Mouse (Mus musculus): ENCODE measurements around the gene Gm17387. TPM values are rescaled to one million over a fixed set of nuclear protein-coding genes. Genes with fewer than 3 reads are reported as not detected.

Gm17387 gene
- polyA plus RNA-seq, 1 experiment from 2014 or later = not detected

DNA sequence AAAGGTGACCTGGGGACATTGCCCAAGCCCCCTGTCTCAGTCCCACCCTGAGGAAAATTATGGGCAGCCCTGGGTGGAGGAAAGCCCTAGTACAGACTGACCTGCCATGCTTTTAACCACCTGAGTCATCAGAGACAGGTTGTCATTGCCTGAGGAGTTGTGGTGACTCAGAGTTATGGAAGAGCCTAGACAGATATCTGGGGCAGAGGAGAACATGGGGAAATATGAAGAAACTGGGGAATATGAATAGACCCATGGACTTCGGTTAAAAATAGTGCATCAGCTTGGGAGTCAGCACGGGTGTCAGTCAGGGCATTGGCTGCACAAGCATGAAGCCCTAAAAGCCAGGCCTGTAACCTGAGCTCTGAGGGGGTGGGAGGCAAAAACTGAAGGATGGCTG, 20.4 kb downstream of the Gm17387 start:
- 82% methylated on average over 2 of the region's 2 CpGs for WGBS
- no peaks in the 10 kb centered on the region for H3K9me3 ChIP-seq (ENCODE audit: control insufficient read depth, low read length)

DNA sequence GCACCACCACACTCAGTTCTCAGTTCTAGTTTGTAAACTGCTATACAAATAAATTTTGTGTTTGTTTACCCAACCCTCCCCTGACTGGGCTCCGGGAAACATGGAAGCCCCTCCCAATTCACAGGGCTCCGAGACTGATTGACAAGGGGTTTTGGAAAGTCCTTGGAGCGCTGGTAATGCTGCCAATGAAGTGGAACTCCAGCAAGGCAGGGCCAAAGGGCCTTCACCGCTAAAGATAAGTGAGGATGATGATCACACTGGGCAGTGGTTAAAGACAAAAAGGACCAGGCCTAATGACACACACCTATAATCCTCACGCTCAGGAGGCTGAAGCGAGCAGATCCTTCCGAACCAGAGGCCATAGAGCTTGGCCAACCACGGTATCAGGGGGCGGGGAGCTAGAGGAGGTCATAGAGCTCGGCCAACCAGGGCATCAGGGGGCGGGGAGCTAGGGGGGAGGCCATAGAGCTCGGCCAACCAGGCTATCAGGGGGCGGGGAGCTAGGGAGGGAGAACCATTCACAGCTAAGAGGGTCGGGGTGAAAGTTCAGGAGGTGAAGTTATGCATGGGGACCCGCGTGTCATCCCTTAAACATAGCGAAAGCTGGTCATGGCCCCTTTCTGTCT, 22.2 kb downstream of the Gm17387 start:
- Histone ChIP-seq H3K27me3 (replicated peaks; ENCODE audit: control insufficient read depth, insufficient read depth, low read length) (no peaks in the 10 kb centered on the region), H3K4me2 (no peak overlapping the region), H3K9me3 (ENCODE audit: control insufficient read depth, low read length) (no peaks in the 10 kb centered on the region), H3K4me1 (replicated peaks; ENCODE audit: control insufficient read depth, insufficient read depth, low read length) (peaks cover 20% of the 10 kb centered on the region), H3K4me3 (ENCODE audit: low read depth, low read length) (no peak overlapping the region), H3K27ac (ENCODE audit: low read depth, low read length) (no peak overlapping the region), H3K9ac (ENCODE audit: low read depth, low read length) (no peak overlapping the region), H3K36me3 (ENCODE audit: control insufficient read depth, insufficient read depth, low read length) (no peaks in the 10 kb centered on the region)
- ATAC-seq (replicated peaks; ENCODE audit: low FRiP score) (no peak), DNase-seq (ENCODE audit: low spot score) (no peak)
- 55% methylated on average over 17 of the region's 17 CpGs for whole genome bisulfite sequencing

More for the DNA sequence above, 20.4 kb downstream of the Gm17387 start:
- Histone ChIP-seq H3K9ac (ENCODE audit: low read depth, low read length) (no peak overlapping the region), H3K4me2 (no peak overlapping the region), H3K4me1 (replicated peaks; ENCODE audit: control insufficient read depth, insufficient read depth, low read length) (peaks cover 20% of the 10 kb centered on the region), H3K4me3 (ENCODE audit: low read depth, low read length) (no peak overlapping the region), H3K27ac (ENCODE audit: low read depth, low read length) (no peak overlapping the region), H3K27me3 (replicated peaks; ENCODE audit: control insufficient read depth, insufficient read depth, low read length) (no peaks in the 10 kb centered on the region), H3K36me3 (ENCODE audit: control insufficient read depth, insufficient read depth, low read length) (no peaks in the 10 kb centered on the region)
- ATAC-seq (replicated peaks; ENCODE audit: low FRiP score) (no peak), DNase-seq (ENCODE audit: low spot score) (no peak)

DNA sequence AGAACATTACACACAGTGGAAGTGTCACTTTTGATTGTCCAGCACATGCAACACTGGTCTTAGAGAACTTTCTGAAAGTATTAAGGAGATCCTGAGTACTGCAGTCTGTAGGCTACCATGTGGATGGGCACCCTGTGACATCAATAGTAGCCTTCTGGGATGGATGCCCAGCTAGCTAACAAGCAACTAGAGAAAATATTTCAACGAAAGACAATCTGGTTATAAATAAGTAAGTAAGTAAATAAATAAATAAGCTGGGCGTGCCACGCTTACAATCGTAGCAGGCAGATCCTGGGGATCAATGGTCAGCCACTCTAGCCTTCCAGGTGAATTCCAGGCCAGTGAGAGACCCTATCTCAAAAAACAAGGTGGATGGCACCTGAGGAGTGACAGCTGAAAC, 23.1 kb downstream of the Gm17387 start:
- H3K36me3 ChIP-seq (ENCODE audit: control insufficient read depth, insufficient read depth, low read length) = no peaks in the 10 kb centered on the region
- ATAC-seq (replicated peaks; ENCODE audit: low FRiP score) (no peak), DNase-seq (ENCODE audit: low spot score) (no peak)
- 92% methylated on average over 4 of the region's 4 CpGs for WGBS
- no peak overlapping the region for H3K4me3 ChIP-seq (ENCODE audit: low read depth, low read length)
- no peak overlapping the region for H3K27ac ChIP-seq (ENCODE audit: low read depth, low read length)
- no peaks in the 10 kb centered on the region for H3K9me3 ChIP-seq (ENCODE audit: control insufficient read depth, low read length)
- H3K4me1 ChIP-seq (replicated peaks; ENCODE audit: control insufficient read depth, insufficient read depth, low read length) = peaks cover 14% of the 10 kb centered on the region
- no peak overlapping the region for H3K4me2 ChIP-seq
- H3K9ac ChIP-seq (ENCODE audit: low read depth, low read length) = no peak overlapping the region
- peaks cover 4% of the 10 kb centered on the region; the same call in 1 of the 2 replicates for H3K27me3 ChIP-seq (replicated peaks; ENCODE audit: control insufficient read depth, insufficient read depth, low read length)

DNA sequence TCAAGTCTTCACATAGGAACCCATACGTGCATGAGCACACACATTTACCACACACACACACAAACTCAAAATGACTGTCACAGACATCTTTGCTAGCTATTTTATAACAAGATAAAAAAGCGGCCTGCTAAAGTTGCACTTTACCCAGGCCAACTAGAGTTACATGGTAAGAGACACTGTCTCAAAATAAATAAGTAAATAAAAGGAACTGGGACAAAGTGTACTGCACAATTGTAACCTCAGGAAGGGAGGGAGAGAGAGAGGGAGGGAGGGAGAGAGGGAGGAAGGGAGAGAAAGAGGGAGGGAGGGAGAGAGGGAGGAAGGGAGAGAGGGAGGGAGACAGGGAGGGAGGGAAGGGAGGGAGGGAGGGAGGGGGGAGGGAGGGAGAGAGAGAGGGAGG, 23.5 kb downstream of the Gm17387 start:
- Histone ChIP-seq H3K9ac (ENCODE audit: low read depth, low read length) (no peak overlapping the region), H3K27me3 (replicated peaks; ENCODE audit: control insufficient read depth, insufficient read depth, low read length) (peaks cover 8% of the 10 kb centered on the region), H3K9me3 (ENCODE audit: control insufficient read depth, low read length) (no peaks in the 10 kb centered on the region), H3K4me3 (ENCODE audit: low read depth, low read length) (no peak overlapping the region), H3K4me1 (replicated peaks; ENCODE audit: control insufficient read depth, insufficient read depth, low read length) (peaks cover 10% of the 10 kb centered on the region), H3K27ac (ENCODE audit: low read depth, low read length) (no peak overlapping the region), H3K36me3 (ENCODE audit: control insufficient read depth, insufficient read depth, low read length) (no peaks in the 10 kb centered on the region), H3K4me2 (no peak overlapping the region)
- no peak for ATAC-seq (replicated peaks; ENCODE audit: low FRiP score)
- no peak for DNase-seq (ENCODE audit: low spot score)
- 77% methylated on average over 2 of the region's 2 CpGs for WGBS

DNA sequence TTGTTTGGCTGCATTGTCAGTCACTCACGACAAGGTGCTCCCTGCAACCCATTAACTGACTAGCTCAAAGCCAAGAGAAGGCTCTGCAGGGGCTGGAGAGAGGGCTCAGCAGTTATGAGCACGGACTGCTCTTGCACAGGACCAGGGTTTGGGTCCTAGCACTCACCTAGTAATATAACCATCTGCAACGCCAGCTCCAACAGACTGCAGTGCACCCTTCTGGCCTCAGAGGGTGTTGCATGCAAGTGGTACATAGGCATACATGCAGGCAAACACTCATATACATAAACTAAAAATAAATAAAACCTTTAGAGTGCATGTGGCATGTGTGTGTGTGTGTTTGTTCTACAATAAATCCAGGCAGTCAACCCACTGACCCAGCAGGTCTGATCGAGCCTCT, 26.9 kb downstream of the Gm17387 start:
- DNase-seq (ENCODE audit: low spot score) (no peak), ATAC-seq (replicated peaks; ENCODE audit: low FRiP score) (no peak)
- Histone ChIP-seq H3K4me2 (no peak overlapping the region), H3K4me3 (ENCODE audit: low read depth, low read length) (no peak overlapping the region), H3K9me3 (ENCODE audit: control insufficient read depth, low read length) (no peaks in the 10 kb centered on the region), H3K36me3 (ENCODE audit: control insufficient read depth, insufficient read depth, low read length) (no peaks in the 10 kb centered on the region), H3K9ac (ENCODE audit: low read depth, low read length) (no peak overlapping the region), H3K4me1 (replicated peaks; ENCODE audit: control insufficient read depth, insufficient read depth, low read length) (peaks cover 6% of the 10 kb centered on the region; the same call in 1 of the 2 replicates), H3K27me3 (replicated peaks; ENCODE audit: control insufficient read depth, insufficient read depth, low read length) (peaks cover 31% of the 10 kb centered on the region), H3K27ac (ENCODE audit: low read depth, low read length) (no peak overlapping the region)
- 69% methylated on average over 4 of the region's 4 CpGs for WGBS

DNA sequence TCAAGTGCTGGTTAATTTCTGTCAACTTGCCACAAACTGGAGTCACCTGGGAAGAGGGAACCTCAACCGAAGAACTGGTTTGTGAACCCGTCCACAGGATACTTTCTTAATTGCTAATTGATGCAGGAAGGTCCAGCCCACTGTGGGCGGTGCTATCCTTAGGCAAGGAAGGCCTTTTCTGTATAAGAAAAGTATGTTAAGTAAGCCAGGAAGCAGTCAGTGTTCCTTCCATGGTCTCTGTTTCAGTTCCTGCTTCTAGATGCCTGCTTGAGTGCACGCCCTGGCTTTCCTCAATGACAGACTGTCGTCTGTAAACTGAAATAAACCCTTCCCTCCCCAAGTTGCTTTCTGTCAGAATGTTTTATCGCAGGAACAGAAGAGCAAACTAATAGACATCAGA, 28.0 kb downstream of the Gm17387 start:
- ATAC-seq (replicated peaks; ENCODE audit: low FRiP score) = no peak
- Histone ChIP-seq H3K4me2 (no peak overlapping the region), H3K27ac (ENCODE audit: low read depth, low read length) (no peak overlapping the region), H3K36me3 (ENCODE audit: control insufficient read depth, insufficient read depth, low read length) (no peaks in the 10 kb centered on the region), H3K4me1 (replicated peaks; ENCODE audit: control insufficient read depth, insufficient read depth, low read length) (peaks cover 10% of the 10 kb centered on the region; the same call in 1 of the 2 replicates), H3K27me3 (replicated peaks; ENCODE audit: control insufficient read depth, insufficient read depth, low read length) (peaks cover 43% of the 10 kb centered on the region), H3K9me3 (ENCODE audit: control insufficient read depth, low read length) (no peaks in the 10 kb centered on the region), H3K9ac (ENCODE audit: low read depth, low read length) (no peak overlapping the region), H3K4me3 (ENCODE audit: low read depth, low read length) (no peak overlapping the region)
- DNase-seq (ENCODE audit: low spot score) = no peak
- 81% methylated on average over 6 of the region's 6 CpGs for WGBS

DNA sequence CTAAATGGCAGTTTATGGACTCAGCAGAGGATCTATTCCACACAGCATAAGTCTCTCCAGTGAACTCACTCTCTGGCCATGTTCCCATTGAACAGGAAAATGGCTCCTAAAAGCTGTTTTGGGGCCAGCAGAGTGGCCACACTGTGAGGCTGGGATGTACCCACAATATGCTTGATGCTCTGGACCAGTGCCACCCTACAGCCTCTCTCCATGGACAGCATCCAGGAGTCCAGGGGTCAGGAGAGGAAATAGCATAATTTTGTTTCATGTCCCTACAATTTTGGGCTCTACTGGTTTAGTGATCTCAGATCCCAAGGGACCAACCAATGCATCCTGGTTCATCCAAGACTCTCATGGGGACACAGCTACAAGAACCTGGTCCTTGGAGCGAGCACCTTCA, 28.6 kb downstream of the Gm17387 start:
- DNase-seq (ENCODE audit: low spot score) = no peak
- H3K27ac ChIP-seq (ENCODE audit: low read depth, low read length) = no peak overlapping the region
- H3K9ac ChIP-seq (ENCODE audit: low read depth, low read length) = no peak overlapping the region
- H3K36me3 ChIP-seq (ENCODE audit: control insufficient read depth, insufficient read depth, low read length) = no peaks in the 10 kb centered on the region
- WGBS = 95% methylated on average over 1 of the region's 1 CpGs
- H3K27me3 ChIP-seq (replicated peaks; ENCODE audit: control insufficient read depth, insufficient read depth, low read length) = peaks cover 47% of the 10 kb centered on the region
- no peak for ATAC-seq (replicated peaks; ENCODE audit: low FRiP score)
- peaks cover 13% of the 10 kb centered on the region for H3K4me1 ChIP-seq (replicated peaks; ENCODE audit: control insufficient read depth, insufficient read depth, low read length)
- no peaks in the 10 kb centered on the region for H3K9me3 ChIP-seq (ENCODE audit: control insufficient read depth, low read length)
- H3K4me3 ChIP-seq (ENCODE audit: low read depth, low read length) = no peak overlapping the region
- H3K4me2 ChIP-seq = no peak overlapping the region

DNA sequence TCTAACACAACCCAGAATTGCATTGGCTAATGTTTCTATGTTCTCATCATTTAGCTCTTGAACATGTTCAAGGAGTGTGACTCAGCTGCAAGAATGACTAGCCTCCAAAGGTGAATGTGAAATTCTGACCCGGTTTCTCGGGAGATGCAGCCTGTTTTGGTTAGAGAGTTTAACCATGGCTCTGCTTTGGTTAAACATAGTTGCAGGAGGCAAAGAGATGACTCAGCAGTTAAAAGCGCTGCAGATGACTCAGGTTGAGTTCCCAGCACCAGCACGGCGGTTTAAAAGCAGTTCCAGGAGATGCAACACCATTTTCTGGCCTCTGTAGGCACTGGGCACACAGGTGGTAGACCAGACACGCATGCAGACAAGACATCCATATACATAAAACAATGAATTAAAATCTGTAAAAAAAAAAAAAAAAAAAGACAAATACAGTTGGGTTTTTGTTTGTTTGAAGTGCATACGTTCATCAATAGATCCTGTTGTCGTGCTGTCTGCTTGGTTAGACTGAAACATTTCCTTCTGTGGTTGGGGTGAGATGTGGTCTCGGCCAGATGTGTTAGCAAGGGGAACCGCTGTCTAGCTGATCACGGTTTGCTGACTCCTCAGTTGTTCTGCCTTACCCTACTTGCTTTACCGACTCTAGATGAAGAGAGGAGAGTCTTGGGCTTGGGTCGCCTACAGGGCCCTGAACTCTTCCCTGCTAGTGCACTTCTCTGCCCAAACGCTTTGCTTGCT, 29.8 kb downstream of the Gm17387 start:
- Histone ChIP-seq H3K27me3 (replicated peaks; ENCODE audit: control insufficient read depth, insufficient read depth, low read length) (peaks cover 47% of the 10 kb centered on the region), H3K36me3 (ENCODE audit: control insufficient read depth, insufficient read depth, low read length) (no peaks in the 10 kb centered on the region), H3K27ac (ENCODE audit: low read depth, low read length) (no peak overlapping the region), H3K4me3 (ENCODE audit: low read depth, low read length) (no peak overlapping the region), H3K9me3 (ENCODE audit: control insufficient read depth, low read length) (no peaks in the 10 kb centered on the region), H3K4me2 (no peak overlapping the region), H3K9ac (ENCODE audit: low read depth, low read length) (no peak overlapping the region), H3K4me1 (replicated peaks; ENCODE audit: control insufficient read depth, insufficient read depth, low read length) (peaks cover 19% of the 10 kb centered on the region)
- WGBS = 74% methylated on average over 14 of the region's 14 CpGs
- ATAC-seq (replicated peaks; ENCODE audit: low FRiP score) (no peak), DNase-seq (ENCODE audit: low spot score) (no peak)

DNA sequence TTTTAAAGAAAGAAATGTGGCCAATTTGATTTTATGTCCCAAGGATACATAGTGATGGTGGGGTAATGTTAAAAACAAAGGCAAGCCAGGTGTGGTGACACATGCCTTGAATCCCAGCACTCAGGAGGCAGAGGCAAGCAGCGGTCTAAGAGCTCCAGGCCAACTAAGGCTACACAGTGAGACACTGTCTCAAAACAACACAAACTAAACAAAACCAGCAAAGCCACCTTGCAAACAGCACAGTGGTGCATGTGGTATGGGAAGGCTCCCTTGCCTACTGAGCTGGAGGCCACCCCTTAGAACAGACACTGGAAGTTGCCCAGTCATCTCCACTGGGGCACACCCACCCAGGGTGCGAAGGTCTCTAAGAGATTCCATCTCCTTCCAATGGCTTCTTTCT, 31.0 kb downstream of the Gm17387 start:
- no peak for DNase-seq (ENCODE audit: low spot score)
- H3K4me2 ChIP-seq = peak overlapping the region; percentile 79
- H3K4me3 ChIP-seq (ENCODE audit: low read depth, low read length) = 0 out of 2 replicates have a peak overlapping the region, but pooled peaks have one; percentile 56
- H3K36me3 ChIP-seq (ENCODE audit: control insufficient read depth, insufficient read depth, low read length) = 0 out of 2 replicates have a peak, but pooled peaks cover 2% of the 10 kb centered on the region
- H3K9ac ChIP-seq (ENCODE audit: low read depth, low read length) = no peak overlapping the region
- ATAC-seq (replicated peaks; ENCODE audit: low FRiP score) = no peak; the same call in 1 of the 2 replicates
- whole genome bisulfite sequencing = 60% methylated on average over 2 of the region's 2 CpGs
- H3K27ac ChIP-seq (ENCODE audit: low read depth, low read length) = no peak overlapping the region
- H3K9me3 ChIP-seq (ENCODE audit: control insufficient read depth, low read length) = no peaks in the 10 kb centered on the region
- H3K27me3 ChIP-seq (replicated peaks; ENCODE audit: control insufficient read depth, insufficient read depth, low read length) = peaks cover 49% of the 10 kb centered on the region
- H3K4me1 ChIP-seq (replicated peaks; ENCODE audit: control insufficient read depth, insufficient read depth, low read length) = peaks cover 25% of the 10 kb centered on the region

All from liver, embryonic 11.5 days (tissue).